Mouse (Mus musculus) frontal cortex, postnatal 14 days (tissue): ENCODE measurements around the gene Hormad1.
"Not testable (repeated sequence)": the region's sequence is repeated elsewhere in the genome, so short reads cannot be mapped to it uniquely, and the experiment has no call there.

Experiments
- DNase-seq, 2 experiments: peaks; one replicate each; pipeline ENCODE4 v3.0.0; 2022; ENCODE audit warnings: low spot score in 2 of 2

Gene Hormad1

DNA sequence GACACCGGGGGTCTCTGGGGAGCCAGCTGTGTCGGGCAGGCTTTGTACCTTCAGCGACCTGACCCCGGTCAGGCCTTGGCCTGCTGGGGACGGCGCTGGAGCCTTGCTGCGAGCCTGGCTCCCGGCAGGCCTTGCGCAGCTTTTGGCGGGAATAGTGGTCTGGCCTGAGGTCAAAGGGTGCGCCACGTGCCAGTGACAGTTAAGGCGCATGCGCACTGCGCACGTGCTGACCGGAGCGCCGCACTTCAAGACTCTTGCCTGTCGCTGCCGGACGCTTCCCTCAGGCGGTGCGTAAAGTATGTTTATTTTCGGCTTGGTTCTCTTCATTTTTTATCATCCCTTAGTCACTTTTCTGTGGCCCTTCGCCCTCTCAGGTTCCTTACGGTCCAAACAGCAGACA, at the start of gene Hormad1:
Gene Hormad1 (plus strand): TSS at position 241 of the 400 bp plus-strand sequence.
- DNase-seq: no peak

GRCm38 (mm10) chr3:95511611-95512180, 47.8 kb upstream of the Hormad1 start:
- no peak for DNase-seq

- DNase-seq: no peak
Observed at GRCm38 (mm10) chr3:95516614-95517041, 42.8 kb upstream of the Hormad1 start.

DNA sequence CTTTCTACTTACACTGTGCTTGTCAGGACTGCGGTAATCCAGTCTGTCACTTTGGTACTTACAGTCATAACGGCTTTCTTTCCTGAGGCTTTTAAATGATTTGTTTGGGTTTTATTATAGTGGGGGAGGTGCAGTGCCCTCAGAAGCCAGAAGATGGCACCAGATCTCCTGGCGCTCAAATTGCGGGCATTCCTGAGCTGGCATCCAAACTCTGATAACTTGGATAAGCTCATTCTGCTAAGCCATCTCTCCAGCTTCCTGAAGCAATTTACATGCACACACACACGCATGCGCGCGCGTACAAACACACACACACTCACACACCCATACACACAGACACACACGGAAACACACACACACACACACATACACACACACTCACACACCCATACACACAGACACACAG, 42.0 kb upstream of the Hormad1 start:
- DNase-seq: peak; percentile 37 to 69

DNA sequence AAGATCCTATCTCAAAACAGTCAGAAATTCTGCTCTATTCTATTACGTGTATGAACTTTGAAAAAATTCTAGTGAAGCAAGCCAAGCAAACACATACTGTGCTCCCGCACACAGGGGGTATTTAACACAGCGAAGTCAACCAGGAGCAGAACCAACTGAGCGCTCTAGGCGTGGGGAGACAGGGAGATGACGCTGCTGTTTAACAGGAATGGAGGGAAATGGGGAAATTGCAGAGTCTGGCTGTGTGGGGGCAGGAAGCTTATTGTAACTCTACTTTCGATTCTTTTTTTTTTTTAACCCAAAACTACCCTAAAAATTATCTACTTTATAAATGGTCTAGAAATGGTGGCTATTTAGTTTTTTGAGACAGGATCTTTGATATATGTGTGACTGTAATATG, 40.6 kb upstream of the Hormad1 start:
- DNase-seq: no peak

DNA sequence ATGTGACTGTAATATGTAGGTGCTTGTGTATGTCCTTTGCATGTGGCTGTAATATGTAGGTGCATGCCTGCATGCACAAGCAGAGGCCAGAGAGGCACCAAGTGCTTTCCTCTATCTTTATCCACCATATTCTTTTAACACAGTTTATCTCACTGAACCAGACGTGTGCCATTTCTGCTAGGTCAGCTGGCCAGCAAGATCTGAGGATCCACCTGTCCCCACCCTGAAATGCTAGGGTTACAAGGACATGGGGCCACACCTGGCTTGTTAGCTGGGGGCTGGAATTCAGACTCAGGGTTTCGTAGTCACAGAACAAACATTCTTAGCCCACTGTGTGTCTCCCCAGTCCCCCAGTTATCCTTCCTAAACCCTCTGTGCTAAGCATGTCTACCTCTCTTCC, 40.2 kb upstream of the Hormad1 start:
- no peak for DNase-seq

GRCm38 (mm10) chr3:95520100-95520499, 39.4 kb upstream of the Hormad1 start:
- no peak for DNase-seq

GRCm38 (mm10) chr3:95521168-95521567, 38.3 kb upstream of the Hormad1 start:
- DNase-seq: no peak

DNA sequence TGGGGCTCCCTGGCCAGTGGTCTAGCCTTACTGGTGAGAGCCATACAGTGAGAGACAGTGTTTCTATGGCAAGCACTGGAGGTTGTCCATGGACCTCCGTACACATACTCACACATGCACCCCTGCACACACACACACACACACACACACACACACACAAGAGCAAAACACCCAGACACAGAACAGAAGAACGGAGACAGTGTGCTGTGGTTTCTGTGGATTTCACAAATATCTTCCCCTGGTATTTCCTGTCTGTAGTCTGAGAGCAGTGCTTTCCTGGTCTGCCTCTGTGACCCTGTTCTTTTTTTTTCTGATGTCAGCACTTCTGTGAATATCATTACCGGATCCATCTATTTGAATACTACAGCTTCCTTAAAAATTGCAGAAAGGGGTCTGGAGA, 35.8 kb upstream of the Hormad1 start:
- no peak for DNase-seq

DNA sequence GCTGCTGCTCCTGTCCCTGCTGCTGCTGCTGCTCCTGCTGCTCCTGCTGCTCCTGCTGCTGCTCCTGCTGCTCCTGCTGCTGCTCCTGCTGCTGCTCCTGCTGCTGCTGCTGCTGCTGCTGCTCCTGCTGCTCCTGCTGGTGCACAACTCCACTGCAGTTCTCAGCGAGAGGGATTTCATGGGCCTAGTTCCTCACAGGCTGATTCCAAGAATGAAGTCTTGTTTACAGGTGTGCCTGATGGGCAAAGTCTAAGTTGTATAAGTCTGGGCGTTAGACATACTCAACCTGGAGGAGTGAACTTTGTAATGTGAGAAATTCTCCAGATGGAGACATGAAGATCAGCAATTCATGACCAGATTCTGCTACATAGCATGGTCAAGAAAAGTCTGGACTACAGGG, 34.8 kb upstream of the Hormad1 start:
- DNase-seq: no peak

DNA sequence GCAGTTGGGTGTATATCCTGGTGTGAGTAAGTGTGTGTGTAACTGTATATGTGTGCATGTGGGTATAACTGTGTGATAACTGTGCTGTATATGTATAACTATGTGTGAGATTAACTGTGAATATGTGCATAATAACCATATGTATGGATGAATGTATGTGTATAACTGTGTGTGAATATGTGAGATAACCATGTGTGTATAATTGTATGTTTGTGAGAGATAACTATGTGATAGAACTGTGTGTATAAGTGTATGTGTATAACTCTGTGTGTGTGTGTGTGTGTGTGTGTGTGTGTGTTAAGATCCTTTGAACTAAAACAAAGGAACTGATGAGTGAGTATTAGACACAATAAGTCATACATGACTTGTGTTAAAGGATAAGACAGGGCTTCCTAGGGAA, 33.4 kb upstream of the Hormad1 start:
- DNase-seq: no peak

DNA sequence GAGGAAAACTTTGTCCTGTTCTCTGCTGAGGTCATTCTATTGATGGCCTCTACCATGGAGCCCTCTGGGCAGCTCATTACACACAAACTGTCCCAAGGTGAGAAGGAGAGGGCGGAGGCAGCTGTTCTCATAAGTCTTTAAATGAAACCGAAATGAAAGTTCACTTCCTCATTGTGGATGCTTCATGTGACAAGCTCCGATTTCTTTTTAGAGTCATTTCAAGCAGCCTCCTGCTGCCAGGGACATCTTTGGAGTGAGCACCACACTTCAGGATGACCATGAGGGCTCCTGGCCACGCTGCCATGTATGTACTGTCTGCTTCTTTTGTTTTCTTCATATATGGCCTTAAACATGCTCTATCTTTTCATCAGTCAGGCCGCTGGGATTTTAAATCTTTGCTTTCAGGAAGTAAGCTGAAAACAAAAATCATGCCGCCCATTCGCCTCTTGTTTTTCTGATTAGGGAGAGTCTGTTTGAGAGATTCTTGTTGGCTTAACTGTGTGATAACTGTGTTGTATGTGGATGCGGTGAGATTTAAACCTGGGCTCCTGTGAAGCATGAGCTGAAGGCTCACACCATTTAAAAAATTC, 32.8 kb upstream of the Hormad1 start, which contains the start of gene Ctss:
Gene Ctss (plus strand): TSS at position 165 of the 590 bp plus-strand sequence.
- no peak for DNase-seq

DNA sequence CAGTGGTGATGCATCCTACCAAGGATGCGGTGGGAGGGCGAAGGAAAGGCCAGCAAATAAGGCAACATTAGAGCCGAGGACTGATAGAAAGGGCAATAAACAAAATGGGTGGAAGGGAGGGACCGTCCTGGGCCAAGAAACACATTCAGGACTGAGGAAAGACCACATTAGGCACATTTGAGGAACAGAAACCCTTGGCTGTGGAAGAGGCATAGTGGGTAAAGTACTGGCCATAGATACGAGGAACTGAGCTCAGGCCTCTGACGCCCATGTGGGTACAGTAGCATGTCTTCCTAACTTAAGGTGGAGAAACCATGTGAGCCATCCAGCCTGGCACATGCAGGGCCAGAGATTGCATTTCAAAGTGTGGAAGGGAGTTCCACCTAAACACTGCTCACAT, 29.7 kb upstream of the Hormad1 start:
- no peak for DNase-seq

GRCm38 (mm10) chr3:95531025-95531424, 28.5 kb upstream of the Hormad1 start:
- DNase-seq: no peak

- DNase-seq: no peak
Observed at GRCm38 (mm10) chr3:95533364-95533763, 26.1 kb upstream of the Hormad1 start.

DNA sequence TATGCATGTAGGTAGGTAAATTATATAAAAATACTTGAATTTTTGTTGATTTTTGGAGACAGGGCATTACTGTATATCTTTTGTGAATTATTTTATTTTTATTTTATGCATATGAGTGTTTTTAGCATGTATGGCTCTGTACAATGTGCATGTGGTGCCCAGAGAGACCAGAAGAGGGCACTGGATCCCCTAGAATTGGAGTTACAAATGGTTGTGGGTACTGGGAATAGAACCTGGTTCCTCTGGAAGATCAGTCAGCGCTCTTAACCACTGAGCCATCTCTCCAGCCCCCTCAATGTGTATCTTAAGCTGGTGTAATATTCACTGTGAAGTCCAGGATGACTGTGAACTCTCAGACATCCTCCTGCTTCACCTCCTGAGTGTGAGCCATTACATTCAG, 24.6 kb upstream of the Hormad1 start:
- DNase-seq: no peak

GRCm38 (mm10) chr3:95538936-95539335, 20.5 kb upstream of the Hormad1 start:
- no peak for DNase-seq

GRCm38 (mm10) chr3:95539837-95540236, 19.6 kb upstream of the Hormad1 start:
- DNase-seq: no peak

GRCm38 (mm10) chr3:95541186-95541585, 18.3 kb upstream of the Hormad1 start:
- not testable (repeated sequence) for DNase-seq

GRCm38 (mm10) chr3:95542171-95542570, 17.3 kb upstream of the Hormad1 start:
- no peak for DNase-seq

DNA sequence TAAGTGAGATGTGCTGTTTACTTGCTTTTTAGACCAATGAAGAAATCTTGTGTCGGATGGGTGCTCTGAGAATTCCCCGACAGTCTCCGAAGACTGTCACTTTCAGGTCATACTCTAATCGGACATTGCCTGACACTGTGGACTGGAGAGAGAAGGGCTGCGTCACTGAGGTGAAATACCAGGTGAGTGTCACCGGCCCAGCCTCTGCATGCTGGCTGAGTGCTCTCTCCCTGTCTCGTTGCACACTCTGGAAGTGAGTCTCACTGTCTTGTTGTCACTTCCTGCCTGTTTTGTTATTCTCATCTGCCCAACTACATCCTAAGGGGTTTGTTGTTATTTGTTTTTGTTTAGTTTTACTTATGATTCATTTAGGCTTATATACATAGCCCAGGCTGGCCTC, 16.5 kb upstream of the Hormad1 start:
- DNase-seq: no peak

DNA sequence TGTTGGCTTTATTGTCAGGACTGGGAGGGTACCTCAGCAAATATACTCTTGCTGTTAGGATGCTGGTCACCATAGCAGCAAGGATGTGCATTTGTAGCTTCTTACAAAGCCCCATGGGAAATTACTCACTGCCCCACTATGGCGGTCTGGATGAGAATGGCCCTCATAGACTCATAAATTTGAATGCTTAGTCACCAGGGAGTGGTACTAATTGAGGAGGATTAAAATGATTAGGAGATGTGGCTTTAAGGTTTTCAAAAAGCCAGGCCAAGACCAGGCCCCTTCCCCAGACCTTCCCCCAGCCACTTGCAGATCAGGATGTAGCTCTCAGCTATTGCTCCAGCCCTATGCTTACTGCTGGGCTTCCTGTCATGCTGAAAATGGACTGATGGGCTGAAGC, 9.3 kb upstream of the Hormad1 start:
- no peak for DNase-seq

GRCm38 (mm10) chr3:95553986-95554385, 5.5 kb upstream of the Hormad1 start:
- DNase-seq: no peak

DNA sequence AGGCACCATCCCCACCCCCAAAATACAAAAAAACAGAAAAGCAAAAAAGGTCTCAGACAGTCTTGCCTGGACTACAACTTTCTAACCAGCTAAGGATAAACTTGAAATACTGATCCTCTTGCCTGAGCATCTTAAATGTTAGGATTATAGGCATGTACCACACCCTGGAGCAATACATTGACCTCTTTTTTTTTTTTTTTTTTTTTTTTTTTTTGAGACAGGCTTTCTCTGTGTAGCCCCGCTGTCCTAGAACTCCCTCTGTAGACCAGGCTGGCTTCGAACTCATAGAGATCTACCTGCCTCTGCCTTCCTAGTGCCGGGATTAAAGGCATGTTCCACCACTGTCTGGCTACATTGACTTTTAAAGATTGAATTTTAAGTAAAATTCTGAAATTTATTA, 1.3 kb downstream of the Hormad1 start:
- no peak for DNase-seq
